Mouse (Mus musculus): ENCODE measurements around the gene Stx5a. TPM values are rescaled to one million over a fixed set of nuclear protein-coding genes. Genes with fewer than 3 reads are reported as not detected.
A peak's percentile ranks its signal among the peaks of the same experiment; 100 is the strongest.

Stx5a gene
- total RNA-seq (2021), result 10 to 100 TPM; 68.1 to 69.0 TPM

DNA sequence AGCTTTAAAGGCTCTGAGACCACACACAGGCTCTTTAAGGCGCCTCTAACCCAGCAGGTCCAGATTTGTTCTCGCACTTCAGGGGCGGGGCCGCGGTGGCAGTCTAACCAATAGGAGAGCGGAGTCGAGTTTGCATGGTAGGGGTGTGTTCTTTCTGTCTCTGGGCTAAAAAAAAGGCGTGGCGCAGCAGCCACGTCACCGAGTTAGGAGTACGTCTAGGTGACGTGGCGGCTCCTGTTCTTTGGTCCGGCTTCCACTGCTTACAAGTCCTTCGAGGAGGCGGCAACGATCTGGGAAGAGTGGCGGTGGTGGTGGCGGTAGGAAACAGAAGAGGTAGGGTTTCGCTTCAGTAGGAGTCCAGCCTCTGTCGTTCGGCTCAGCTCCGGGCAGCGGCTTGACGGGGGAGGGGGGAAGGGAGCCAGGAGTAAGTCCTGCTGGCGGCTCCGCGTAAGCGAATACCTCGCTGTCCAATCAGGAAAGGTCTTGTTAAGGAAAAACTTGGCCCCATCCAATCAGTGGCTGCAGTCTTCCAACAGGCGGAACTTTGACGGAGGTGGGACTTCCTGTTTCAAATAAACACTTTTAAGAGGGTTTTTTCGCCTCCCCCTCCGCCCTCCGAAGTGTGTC is at the start of gene Stx5a:
TSS of gene Stx5a (plus strand) at position 171 of the 627 bp plus-strand sequence.
- peak; percentile 94 to 98 for DNase-seq (ENCODE audit: extremely low spot score in 1 of 2, low spot score in 2 of 2)
- intact Hi-C loops (cut with DNase I), result no loop called here

DNA sequence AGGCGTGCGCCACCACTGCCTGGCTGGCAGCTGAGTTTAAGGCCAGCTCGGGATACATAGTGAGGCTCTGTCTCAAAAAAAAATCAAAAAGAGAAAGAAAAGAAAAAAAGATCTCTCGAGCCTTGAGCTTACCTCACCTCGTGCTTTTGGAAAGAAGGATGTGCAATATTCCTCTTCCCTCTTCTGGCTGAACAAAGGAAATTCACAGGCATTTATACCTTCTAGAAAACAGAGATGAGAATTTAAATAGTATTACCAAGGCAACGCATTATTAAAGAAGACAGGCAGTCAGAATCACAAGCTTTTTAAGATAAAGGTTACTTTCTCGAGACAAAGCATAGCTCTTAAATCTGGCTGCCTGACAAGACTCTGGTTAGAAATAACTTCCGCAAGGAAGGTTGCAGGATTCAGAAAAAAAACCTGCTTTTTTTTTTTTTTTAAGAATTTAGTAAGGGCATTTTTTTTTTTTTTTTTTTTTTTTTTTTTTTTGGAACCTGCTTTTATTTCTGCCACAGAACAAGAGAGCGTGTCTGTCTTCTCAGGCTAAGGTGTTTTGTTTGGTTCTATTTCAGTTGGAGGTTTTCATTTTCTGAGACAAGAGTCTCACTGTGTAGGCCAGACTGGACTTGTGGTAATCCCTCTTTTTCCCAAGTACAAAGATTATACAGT is 49.2 kb upstream of the Stx5a start:
- no peak for DNase-seq (ENCODE audit: extremely low spot score in 1 of 2, low spot score in 2 of 2)
- intact Hi-C loops (cut with DNase I), result no loop called here

DNA sequence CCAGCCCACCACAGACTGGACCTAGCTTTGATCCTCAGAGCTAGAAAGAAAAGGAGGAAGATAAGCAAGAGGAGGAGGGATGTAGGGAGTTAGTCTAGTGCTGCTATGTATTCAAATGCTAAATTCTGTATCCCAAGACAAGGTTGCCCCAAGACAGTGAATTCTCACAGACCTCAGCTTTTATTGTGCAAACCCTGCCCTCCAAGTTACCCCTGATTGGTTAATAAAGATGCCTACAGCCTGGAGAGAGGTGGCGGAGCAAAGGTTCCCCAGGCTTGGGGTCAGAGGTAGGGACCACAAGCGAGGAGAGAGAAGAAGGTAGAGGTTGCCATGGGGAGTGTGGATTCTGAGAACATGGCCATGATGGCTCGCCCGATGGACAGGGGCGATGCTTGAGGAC is 48.5 kb upstream of the Stx5a start:
- DNase-seq (ENCODE audit: extremely low spot score in 1 of 2, low spot score in 2 of 2), result no peak
- intact Hi-C loops (cut with DNase I), result no loop called here

DNA sequence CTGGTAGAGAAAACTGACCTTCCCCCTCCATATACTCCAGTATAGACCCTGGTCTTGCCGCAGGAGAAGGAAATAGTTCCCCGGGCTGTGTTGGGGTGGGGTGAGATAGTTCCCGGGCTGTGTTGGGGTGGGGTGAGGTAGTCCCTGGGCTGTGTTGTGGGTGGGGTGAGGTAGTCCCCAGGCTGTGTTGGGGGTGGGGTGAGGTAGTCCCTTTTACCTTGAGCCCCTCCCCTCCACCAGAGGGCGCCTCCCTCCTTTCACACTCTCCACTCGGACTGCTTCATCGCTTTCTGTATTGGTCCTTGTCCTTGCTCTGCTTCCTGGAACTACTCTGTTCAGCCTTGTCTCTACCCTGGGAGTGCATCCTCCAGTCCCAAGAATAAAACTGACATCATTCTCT is 45.9 kb upstream of the Stx5a start:
- peak in 1 of 2 experiments; percentile 64 for DNase-seq (ENCODE audit: extremely low spot score in 1 of 2, low spot score in 2 of 2)
- intact Hi-C loops (cut with DNase I), result no loop called here

DNA sequence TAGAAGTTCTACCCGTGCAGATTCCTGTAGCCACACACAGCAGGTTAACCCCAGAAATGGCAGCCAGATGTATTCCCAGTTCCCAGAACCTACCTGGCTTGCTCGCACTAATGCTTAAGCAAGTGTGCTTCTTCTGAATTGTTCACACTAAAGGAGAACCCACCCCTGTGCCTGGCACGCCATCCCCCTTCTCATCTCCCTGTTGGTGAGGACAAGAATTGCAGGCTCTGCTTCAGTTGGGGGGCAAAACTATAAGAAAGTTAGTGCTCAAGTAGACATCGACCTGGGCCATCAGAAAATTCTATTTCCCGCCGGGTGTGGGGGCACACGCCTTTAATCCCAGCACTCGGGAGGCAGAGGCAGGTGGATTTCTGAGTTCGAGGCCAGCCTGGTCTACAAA is 41.6 kb upstream of the Stx5a start:
- intact Hi-C loops (cut with DNase I), result no loop called here
- no peak for DNase-seq (ENCODE audit: extremely low spot score in 1 of 2, low spot score in 2 of 2)

DNA sequence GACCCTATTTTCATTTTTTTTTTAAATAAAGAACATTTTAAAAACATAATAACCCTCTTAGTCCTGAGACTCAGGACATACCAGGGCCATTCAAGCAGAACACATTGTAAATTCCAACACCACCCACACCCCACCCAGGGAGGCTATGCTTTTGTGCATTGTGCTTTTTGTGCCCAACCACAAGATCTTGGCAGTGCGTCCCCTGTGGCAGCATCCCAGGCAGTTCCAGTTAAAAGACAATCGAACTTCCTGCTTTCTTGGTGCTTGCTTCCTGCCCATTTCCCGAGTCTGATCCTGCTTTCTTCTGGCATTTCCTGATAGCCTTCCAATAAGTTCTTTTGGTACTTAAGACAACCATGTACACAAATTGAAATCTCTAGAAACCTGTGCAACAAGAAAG is 38.8 kb upstream of the Stx5a start:
- peak in 1 of 2 experiments; percentile 48 for DNase-seq (ENCODE audit: extremely low spot score in 1 of 2, low spot score in 2 of 2)
- intact Hi-C loops (cut with DNase I), result no loop called here

DNA sequence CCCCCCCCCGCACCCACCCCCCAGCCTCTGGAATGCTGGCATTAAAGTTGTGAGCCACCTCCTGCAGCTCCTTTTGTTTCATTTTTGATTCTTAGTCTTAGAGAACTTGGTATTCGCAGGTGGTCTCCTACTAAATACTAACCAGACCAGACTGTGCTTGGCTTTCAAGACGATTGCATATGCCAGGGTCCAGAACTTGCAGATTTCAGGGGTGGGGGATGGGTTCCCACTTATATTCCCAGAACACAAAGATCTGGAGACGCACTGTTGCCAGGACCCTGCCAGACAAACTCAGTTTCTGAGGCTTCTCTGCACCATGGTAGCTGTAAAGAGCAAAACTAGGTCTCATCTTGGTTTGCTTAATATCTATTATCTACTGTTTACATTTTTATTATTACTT is 37.6 kb upstream of the Stx5a start:
- intact Hi-C loops (cut with DNase I), result no loop called here
- DNase-seq (ENCODE audit: extremely low spot score in 1 of 2, low spot score in 2 of 2), result no peak

DNA sequence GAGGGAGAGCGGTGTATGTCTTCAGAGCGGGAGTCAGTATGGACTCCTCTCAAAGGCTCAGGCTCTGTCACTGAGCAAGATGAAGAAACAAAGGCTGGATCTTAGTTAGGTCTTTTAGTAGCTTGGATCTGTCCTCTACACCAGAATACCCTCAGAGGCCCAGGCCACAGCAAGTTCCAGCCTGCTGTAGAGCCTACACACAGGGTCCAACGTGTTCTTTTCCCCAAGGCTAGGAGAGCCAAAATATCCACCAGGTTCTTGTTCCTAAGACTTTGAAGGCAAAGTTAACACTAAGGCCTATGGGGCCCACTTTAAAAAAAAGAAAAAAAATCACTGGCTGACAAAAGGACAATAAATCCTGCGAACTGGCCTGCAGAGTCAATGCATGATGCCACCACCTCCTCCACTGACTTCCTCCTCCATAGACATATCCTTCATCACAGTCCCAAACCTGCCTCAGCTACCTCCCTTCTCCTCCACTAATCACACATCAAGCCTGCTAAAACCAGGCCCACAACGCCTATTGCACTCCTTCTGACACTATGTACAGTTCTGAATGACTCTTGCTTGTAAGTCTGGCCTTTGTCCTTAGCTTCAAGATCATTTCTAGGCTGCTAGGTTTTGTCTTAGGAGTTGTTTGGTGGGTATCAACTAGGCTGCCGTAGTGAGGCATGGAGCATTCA is 36.0 kb upstream of the Stx5a start:
- intact Hi-C loops (cut with DNase I), result no loop called here
- DNase-seq (ENCODE audit: extremely low spot score in 1 of 2, low spot score in 2 of 2), result no peak

DNA sequence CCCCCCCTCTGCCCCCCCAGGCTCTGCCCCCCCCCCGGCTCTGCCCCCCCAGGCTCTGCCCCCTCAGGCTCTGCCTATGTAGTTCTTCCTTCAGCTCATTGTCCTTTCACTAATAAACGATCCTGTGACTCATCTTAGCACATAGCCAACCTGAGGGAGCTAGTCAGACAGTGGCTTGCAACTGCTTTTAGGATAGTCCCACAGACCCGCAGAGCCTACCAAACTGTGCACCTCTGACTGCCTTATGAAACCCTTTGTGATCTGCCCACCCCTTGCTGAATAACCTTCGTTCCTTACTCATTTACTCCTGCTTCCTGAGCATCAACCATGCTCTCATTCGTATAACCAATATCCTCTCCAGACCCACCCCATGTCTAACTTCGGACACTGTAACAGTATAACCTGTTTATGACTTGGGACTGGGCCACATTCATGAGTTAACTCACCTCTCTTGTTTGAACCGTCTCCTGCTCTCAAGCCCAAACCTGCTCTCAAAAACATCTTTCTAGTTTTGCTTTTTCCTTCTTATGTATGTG is 35.0 kb upstream of the Stx5a start:
- intact Hi-C loops (cut with DNase I), result no loop called here
- DNase-seq (ENCODE audit: extremely low spot score in 1 of 2, low spot score in 2 of 2), result no peak

DNA sequence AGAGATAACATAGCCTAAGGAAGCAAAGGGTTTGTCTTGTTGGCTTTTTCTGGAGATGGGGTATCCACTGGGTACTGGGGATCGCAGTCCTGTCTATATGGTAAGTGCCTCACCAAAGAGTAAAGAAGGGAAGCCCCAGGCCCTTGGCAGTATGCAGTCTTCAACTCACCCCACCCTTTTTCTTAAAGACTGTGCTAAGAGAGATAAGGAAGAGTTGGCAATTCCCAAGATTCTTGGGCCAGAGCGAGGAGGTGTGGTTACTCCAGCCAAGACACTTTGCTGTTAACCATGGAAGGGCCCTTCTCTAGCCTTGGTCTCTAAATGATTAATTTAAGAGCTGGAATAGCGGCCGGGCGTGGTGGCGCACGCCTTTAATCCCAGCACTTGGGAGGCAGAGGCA is 34.3 kb upstream of the Stx5a start:
- intact Hi-C loops (cut with DNase I), result no loop called here
- DNase-seq (ENCODE audit: extremely low spot score in 1 of 2, low spot score in 2 of 2), result no peak

DNA sequence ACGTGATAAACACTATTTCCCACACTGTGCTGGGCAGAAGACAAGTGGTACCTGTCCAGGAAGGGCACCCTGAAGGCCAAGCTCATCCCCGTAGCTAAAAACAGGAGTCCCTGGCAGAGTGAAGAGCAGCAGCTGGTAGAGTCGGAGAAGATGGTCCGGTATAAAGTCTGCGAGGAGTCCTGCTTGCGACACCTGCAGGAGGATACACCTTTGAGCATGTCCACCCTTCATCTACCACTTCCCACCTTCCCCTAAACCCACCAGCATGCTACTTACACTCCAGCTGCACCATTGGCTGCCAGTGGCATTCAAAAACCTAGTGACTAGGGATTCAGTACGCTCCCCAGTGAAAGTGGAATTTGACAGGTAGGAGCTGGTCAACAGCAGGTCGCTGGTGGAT is 32.3 kb upstream of the Stx5a start:
- DNase-seq (ENCODE audit: extremely low spot score in 1 of 2, low spot score in 2 of 2), result no peak
- intact Hi-C loops (cut with DNase I), result no loop called here

DNA sequence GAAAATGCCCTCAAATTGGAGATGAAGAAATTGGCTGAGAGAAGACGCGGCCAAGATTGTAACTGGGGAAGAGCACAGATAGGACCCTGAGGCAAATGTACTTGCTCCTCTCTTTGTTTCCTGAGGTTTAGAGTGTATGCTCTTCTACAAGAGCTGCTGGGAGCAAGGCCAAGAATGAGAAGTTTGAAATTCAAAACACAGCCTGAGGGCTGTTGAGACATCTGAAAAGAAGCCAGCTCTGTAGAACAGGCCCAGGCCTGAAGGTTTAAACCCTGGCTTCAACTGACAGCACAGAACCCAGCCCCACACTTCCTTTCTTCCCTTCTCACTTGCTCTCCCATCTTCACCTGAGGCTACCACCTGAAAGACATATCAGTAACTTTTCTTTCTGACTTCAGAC is 31.2 kb upstream of the Stx5a start:
- DNase-seq (ENCODE audit: extremely low spot score in 1 of 2, low spot score in 2 of 2), result no peak
- intact Hi-C loops (cut with DNase I), result no loop called here

DNA sequence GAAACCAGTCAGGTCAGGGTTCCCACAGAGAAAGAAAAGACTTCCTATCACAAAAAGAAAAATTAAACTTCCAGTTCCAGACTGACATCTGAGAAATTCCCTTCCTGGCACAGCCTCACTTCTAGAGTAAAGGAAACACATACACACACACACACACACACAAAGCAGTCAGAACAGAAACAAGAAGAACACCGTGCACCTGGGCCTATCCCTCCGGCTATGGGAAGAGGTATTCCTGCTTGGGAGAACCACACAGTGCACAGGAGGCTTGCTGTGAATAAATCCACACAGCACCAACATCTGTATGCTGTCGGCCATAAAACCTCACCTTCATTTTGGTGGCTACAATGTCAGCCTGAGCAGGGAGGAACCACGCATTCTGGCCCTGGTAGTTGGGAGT is 29.7 kb upstream of the Stx5a start:
- intact Hi-C loops (cut with DNase I), result no loop called here
- no peak for DNase-seq (ENCODE audit: extremely low spot score in 1 of 2, low spot score in 2 of 2)

DNA sequence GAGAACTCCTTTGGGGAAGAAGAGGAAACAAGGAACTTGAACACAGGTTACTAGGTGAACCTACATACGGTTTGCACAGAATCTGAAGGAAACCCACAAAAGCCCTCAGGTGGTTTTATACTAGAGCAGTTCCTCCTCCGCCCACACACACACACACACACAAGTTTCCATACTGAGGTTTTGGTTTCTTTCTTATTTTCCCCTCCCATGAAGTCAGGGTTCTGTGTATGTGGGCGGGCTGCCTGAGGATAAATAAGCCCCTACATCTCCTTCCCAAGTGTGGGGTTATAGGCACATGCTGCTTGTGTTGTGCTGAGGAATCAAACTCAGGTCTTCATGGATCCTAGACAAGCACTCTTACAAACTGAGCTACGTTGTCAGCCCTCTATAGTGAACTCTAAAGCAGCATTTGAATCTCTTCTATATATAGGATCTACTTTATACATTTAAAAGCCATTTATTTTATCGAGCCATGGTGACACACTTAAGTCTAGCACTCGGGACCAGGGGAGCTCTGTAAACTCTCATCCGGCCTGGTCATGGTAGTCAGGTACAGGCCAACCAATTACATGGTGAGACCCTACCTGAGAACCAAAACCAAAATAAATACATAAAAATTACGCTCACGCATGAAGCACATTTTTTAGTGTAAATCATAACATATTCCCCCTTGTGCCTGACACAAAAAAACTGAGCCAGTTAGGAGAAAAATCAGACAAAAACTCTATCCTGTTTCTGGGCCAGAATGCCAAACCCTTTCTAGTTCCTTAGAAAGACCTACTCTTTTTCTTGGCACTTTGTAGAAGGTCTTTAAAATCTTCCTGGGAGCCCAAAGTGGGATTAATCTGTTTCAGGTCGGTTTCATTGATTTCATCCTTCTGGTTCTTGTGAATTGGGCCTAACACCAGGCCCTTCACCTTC is 29.0 kb upstream of the Stx5a start:
- no peak for DNase-seq (ENCODE audit: extremely low spot score in 1 of 2, low spot score in 2 of 2)
- intact Hi-C loops (cut with DNase I), result no loop called here

DNA sequence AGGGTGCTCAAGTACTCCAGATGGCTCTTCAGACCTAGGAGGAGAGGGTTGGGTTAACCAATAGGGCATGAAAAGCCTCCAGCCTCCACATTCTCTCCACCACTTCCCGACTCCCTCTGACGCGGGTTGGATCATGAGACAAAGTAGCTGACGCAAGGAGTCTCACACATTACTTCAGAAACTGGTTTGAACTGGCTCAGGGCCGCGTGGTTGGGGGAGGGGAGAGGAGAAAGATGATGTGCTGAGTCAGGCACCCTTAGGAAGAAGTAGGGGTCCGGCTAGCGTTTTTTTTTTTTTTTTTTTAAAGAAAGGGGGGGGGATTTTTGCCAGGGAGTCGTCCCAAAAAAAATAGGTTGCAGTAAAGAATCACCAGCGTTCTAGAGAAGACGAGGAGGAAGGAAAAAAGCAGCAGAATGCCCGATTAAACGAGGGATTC is 28.3 kb upstream of the Stx5a start:
- intact Hi-C loops (cut with DNase I), result no loop called here
- DNase-seq (ENCODE audit: extremely low spot score in 1 of 2, low spot score in 2 of 2), result peak; percentile 54 to 87

DNA sequence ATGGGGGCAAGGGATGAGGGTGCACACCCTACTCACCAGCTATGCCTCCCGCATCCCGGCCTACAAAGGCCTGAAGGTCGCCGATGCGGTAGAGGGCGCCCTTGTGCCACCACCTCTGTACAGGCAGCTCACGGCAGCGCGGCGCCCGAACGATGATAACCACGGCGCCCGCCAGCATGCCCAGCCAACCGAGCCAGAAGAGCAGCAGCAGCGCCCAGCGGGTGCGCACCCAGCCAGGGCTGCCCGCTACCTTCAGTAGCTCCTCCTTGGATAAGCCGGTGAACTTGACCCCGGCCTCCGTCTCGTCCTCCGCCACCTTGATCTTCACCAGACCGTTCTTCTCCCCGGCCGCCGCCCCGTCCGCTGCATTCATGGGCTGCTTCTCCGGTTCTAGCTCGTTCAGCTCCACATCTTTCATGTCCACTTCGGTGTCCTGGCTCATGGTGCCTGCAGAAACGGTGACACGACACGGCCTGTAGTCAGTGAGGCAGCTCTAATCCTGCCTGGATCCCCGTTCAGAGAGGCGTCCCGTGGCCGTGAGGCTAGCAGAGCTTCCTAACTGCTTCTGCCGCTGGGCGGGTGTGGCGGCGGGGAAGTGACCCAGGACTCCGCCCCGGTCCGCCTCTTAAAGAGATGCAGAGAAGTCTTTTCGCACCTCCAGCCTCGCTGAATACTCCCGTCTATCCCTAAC is 27.8 kb upstream of the Stx5a start:
- intact Hi-C loops (cut with DNase I), result no loop called here
- peak; percentile 91 to 95 for DNase-seq (ENCODE audit: extremely low spot score in 1 of 2, low spot score in 2 of 2)

DNA sequence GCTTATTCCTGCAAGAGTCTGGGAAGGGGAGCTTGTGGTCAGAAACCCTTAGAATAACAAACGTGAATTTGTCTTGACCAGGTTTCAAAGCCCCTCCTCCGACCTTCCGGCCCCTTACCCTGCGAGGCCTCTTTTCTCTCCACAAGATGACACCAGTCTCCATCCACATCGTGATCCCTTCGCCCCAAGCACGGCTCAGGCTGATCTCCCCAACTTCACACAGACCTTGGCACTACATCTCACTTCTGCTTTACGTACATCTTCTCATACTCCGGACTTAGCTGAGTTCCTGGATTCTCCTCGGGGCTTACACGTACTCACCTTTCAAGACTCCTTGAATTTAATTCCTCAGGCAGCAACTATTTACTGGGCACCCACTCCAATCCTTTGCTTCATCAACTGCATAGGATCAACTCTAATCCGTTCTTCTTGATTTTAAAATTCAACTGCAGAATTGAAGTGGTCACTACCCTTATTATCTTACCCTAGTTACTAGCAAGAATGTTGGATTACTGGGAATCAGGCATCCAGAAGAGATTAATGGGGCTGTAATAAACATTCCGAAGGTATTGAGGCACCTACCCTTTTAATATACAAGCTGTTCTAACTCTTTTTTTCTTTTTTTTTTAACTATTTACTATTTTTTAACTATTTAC is 27.1 kb upstream of the Stx5a start:
- intact Hi-C loops (cut with DNase I), result no loop called here
- DNase-seq (ENCODE audit: extremely low spot score in 1 of 2, low spot score in 2 of 2), result no peak

Measured in left cerebral cortex, postnatal 10 days (tissue).